Mouse (Mus musculus) heart, embryonic 10.5 days (tissue): ENCODE results near the gene Mfsd14b. TPM values are rescaled to one million over a fixed set of nuclear protein-coding genes. Genes with fewer than 3 reads are reported as not detected.

Experiments
- DNase-seq: peaks from one replicate; pipeline ENCODE4 v3.0.0-alpha.2; 2017; ENCODE audit warnings: low spot score
- H3K27ac ChIP-seq: fragments of 300-500 bp; sonication (generic); 2 replicates; pipeline ENCODE4 v1.5.1; 2016; ENCODE audit warnings: mild to moderate bottlenecking
- H3K27me3 ChIP-seq: fragments of 300-500 bp; sonication (generic); 2 replicates; pipeline ENCODE4 v1.6.1; 2016; ENCODE audit warnings: mild to moderate bottlenecking; ENCODE audit not compliant: poor library complexity, insufficient read depth, severe bottlenecking
- H3K36me3 ChIP-seq: fragments of 300-500 bp; sonication (generic); 2 replicates; pipeline ENCODE4 v1.6.1; 2016; ENCODE audit warnings: mild to moderate bottlenecking, moderate library complexity
- H3K4me1 ChIP-seq: fragments of 300-500 bp; sonication (generic); 2 replicates; pipeline ENCODE4 v1.6.1; 2016; ENCODE audit warnings: mild to moderate bottlenecking
- H3K4me3 ChIP-seq: fragments of 300-500 bp; sonication (generic); 2 replicates; pipeline ENCODE4 v1.5.1; 2016; ENCODE audit warnings: mild to moderate bottlenecking, moderate library complexity
- H3K9me3 ChIP-seq: fragments of 300-500 bp; sonication (generic); 2 replicates; pipeline ENCODE4 v1.6.1; 2016; ENCODE audit warnings: mild to moderate bottlenecking, moderate library complexity
- WGBS: fragments of 180-500 bp; shearing (Covaris S2); methylation state at CpG from one replicate; pipeline ENCODE4 v1.1.7; 2016; 5-methylcytosine and 5-hydroxymethylcytosine counted together
- polyA plus RNA-seq: library from polyadenylated mRNA; unstranded; fragments of >200 nt; fragmentation: Nextera tagmentation; extraction: Ambion mirVana; gene quantifications from 2 replicates; pipeline ENCODE4 v1.2.1, GENCODE M21; 2016

Mfsd14b gene
- polyA plus RNA-seq, 1 experiment from 2014 or later = 43.7 TPM

- H3K9me3 ChIP-seq = 0 out of 2 replicates have a peak, but pooled peaks cover 4% of the 10 kb centered on the region
- no peaks in the 10 kb centered on the region for H3K27me3 ChIP-seq
- no peaks in the 10 kb centered on the region for H3K36me3 ChIP-seq
- no peak within 1 kb of the TSS for H3K27ac ChIP-seq
- H3K4me1 ChIP-seq = no peaks in the 10 kb centered on the region
- WGBS = 77% methylated on average over 9 of the region's 9 CpGs
- H3K4me3 ChIP-seq = no peak within 1 kb of the TSS
- no peak for DNase-seq
Observed at GRCm38 (mm10) chr13:65052660-65053059, 60.1 kb downstream of the Mfsd14b start, which contains the start of gene Prss47. Gene Prss47 (minus strand): TSS chr13:65052760.

- H3K27me3 ChIP-seq = no peaks in the 10 kb centered on the region
- no peaks in the 10 kb centered on the region for H3K36me3 ChIP-seq
- no peak overlapping the region for H3K4me3 ChIP-seq
- H3K27ac ChIP-seq = no peak overlapping the region
- H3K9me3 ChIP-seq = no peaks in the 10 kb centered on the region
- no peak for DNase-seq
- WGBS = 58% methylated on average over 4 of the region's 4 CpGs
- no peaks in the 10 kb centered on the region for H3K4me1 ChIP-seq
Observed at GRCm38 (mm10) chr13:65035057-65035456, 77.7 kb downstream of the Mfsd14b start.

DNA sequence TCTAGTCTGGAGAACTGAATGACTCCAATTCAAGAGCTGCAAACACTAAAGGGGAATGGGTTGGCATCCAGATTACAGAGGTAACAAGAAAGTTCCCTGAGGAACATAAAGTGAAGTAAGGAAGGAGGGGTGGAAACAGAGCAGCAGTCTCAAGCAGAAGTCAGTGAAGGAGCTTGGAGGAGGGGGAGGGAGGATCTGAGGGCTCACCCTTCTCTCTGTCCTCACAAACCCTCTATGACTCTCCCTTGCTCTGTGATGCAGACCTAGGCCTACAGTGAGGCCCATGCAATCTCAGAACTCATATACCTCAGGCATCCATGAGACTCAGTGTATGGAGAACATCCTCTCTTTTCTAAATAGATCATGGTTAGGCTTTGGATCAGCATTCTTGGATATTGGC, 80.0 kb downstream of the Mfsd14b start, which contains the start of gene Spata31d1c:
Gene Spata31d1c (plus strand): TSS at position 301 of the 400 bp plus-strand sequence.
- H3K4me3 ChIP-seq = no peak within 1 kb of the TSS
- no peaks in the 10 kb centered on the region for H3K36me3 ChIP-seq
- H3K9me3 ChIP-seq = no peaks in the 10 kb centered on the region
- DNase-seq = no peak
- H3K27ac ChIP-seq = no peak within 1 kb of the TSS
- no peaks in the 10 kb centered on the region for H3K27me3 ChIP-seq
- H3K4me1 ChIP-seq = no peaks in the 10 kb centered on the region

Other genes with a start within 250 kb of the Mfsd14b start
- not detected in 2 replicates for gene Cntnap3, start 209.0 kb downstream of the Mfsd14b start, polyA plus RNA-seq
- not detected in 2 replicates for gene Spata31, start 195.6 kb downstream of the Mfsd14b start, polyA plus RNA-seq
- gene Spata31d1c, start 79.9 kb downstream of the Mfsd14b start, polyA plus RNA-seq = not detected in 2 replicates
- gene Prss47, start 60.2 kb downstream of the Mfsd14b start, polyA plus RNA-seq = not detected in 2 replicates
- gene Olfr465-ps1, start 25.1 kb upstream of the Mfsd14b start, polyA plus RNA-seq = not detected in 2 replicates
- gene Olfr466, start 37.3 kb upstream of the Mfsd14b start, polyA plus RNA-seq = not detected in 2 replicates
- gene Nlrp4f, start 93.0 kb upstream of the Mfsd14b start, polyA plus RNA-seq = not detected in 2 replicates
- not detected in 2 replicates for gene Gm10775, start 146.6 kb upstream of the Mfsd14b start, polyA plus RNA-seq
- 11.0 and 11.4 TPM in 2 replicates for gene Zfp369, start 165.8 kb upstream of the Mfsd14b start, polyA plus RNA-seq